11 mouse cellular contexts compared by ENCODE assay signal in the genomic region with DNA sequence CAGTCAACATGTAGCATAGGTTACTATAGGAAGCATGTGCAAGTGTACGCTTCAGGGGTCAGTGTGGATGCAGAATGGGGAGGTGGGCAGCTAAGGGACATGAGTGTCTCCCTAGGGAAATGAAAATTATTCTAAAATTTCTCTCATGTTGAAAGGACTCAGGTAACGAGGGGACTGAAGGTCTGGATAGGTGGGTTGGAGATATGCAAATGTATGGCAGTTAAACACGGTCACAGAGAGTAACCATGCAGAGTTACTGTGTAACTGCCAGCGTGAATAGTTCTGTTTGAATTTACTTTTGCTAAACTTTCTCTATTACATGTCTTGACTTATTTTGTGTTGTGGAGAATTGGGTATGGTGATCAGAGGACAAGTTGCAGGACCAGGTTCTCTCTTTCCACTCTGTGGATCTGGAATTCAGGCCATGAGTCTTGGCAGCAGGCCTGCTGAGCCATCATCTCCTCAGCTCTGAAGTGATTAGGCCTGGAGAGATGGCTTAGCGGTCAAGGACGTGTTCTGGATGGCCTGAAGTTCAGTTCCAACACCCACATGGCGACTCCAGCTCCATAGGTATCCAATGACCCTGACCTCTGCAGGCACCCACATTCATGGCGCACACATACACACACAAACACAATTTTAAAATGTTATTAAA. TPM values are rescaled to one million over a fixed set of nuclear protein-coding genes. Genes with fewer than 3 reads are reported as not detected.
DNase-seq lines count a peak whose midpoint lies in the region; ATAC-seq and TF ChIP-seq lines count a peak whose summit lies in the region.
"Had no signal": no experiment of that assay in that cellular context is flagged by ENCODE, and none has a peak within 500 bp of the region (broad histone marks: within the 10 kb centered on the region; RNA-seq: fewer than 3 reads in every experiment).

No protein-coding gene starts in this region.

- H3K9ac ChIP-seq in liver, postnatal 0 days (replicated peaks), result no peak overlapping the region
- no peak overlapping the region for H3K9ac ChIP-seq in liver, embryonic 12.5 days
- H3K9ac ChIP-seq: liver, embryonic 13.5 days had no signal

- H3K4me2 ChIP-seq in liver, postnatal 0 days (ENCODE audit: low read depth, low read length), result peak overlapping the region; percentile 18; the same call in 1 of the 2 replicates
- no peak overlapping the region for H3K4me2 ChIP-seq in liver, embryonic 12.5 days
- H3K4me2 ChIP-seq: liver, embryonic 13.5 days had no signal

- no peak for TF ChIP-seq CTCF in liver, postnatal 0 days (IDR thresholded peaks at IDR 0.05; ENCODE audit: low read depth)
- no peak for TF ChIP-seq CTCF in bone marrow, adult 2 months (IDR thresholded peaks at IDR 0.05; ENCODE audit: control insufficient read depth, insufficient read depth, low read length)
- TF ChIP-seq CTCF in lung, adult 2 months (IDR thresholded peaks at IDR 0.05; ENCODE audit: insufficient read depth, low read length), result no peak

- peak overlapping the region; percentile 37 for H3K27ac ChIP-seq in liver, postnatal 0 days (ENCODE audit: low read depth)
- no peak overlapping the region for H3K27ac ChIP-seq in liver, embryonic 12.5 days
- H3K27ac ChIP-seq in bone marrow, adult 2 months (ENCODE audit: control insufficient read depth, insufficient read depth, low read depth, low read length, poor library complexity), result peak overlapping the region; percentile 72
- H3K27ac ChIP-seq: liver, embryonic 13.5 days had no signal

- H3K27me3 ChIP-seq in liver, postnatal 0 days (ENCODE audit: insufficient read depth, low read length), result no peaks in the 10 kb centered on the region
- no peaks in the 10 kb centered on the region for H3K27me3 ChIP-seq in liver, embryonic 12.5 days (replicated peaks)
- H3K27me3 ChIP-seq: liver, embryonic 13.5 days had no signal

- WGBS in liver, postnatal 0 days (ENCODE audit: insufficient replicate concordance), result 66% methylated on average over 8 of the region's 8 CpGs
- WGBS in liver, embryonic 12.5 days (ENCODE audit: insufficient replicate concordance), result 79% methylated on average over 8 of the region's 8 CpGs
- 79% methylated on average over 8 of the region's 8 CpGs for WGBS in bone marrow, adult 2 months
- WGBS in lung, adult 2 months, result 71% methylated on average over 8 of the region's 8 CpGs

- H3K4me3 ChIP-seq in liver, postnatal 0 days (ENCODE audit: low read depth, low read length), result no peak overlapping the region
- H3K4me3 ChIP-seq in liver, embryonic 12.5 days, result no peak overlapping the region
- no peak overlapping the region for H3K4me3 ChIP-seq in bone marrow, adult 2 months (replicated peaks; ENCODE audit: control insufficient read depth, low read depth, low read length)
- H3K4me3 ChIP-seq in lung, adult 2 months (replicated peaks; ENCODE audit: extremely low read depth, low read depth, low read length), result no peak overlapping the region
- H3K4me3 ChIP-seq: liver, embryonic 13.5 days had no signal

- no peak for ATAC-seq in liver, postnatal 0 days
- ATAC-seq in liver, embryonic 12.5 days, result no peak
- no peak for ATAC-seq in inflammation-experienced regulatory T-cells, adult 6 months
- ATAC-seq: forebrain, embryonic 14.5 days; midbrain, embryonic 16.5 days had no signal

- no peak for TF ChIP-seq POLR2A in bone marrow, adult 2 months (IDR thresholded peaks at IDR 0.05; ENCODE audit: borderline replicate concordance, control insufficient read depth, low read depth, low read length)
- no peak for TF ChIP-seq POLR2A in lung, adult 2 months (IDR thresholded peaks at IDR 0.05; ENCODE audit: borderline replicate concordance, extremely low read depth, low read depth, low read length)

- H3K36me3 ChIP-seq in liver, postnatal 0 days (replicated peaks; ENCODE audit: insufficient read depth, low read length), result no peaks in the 10 kb centered on the region
- H3K36me3 ChIP-seq in liver, embryonic 12.5 days, result peaks cover 6% of the 10 kb centered on the region

- no peaks in the 10 kb centered on the region for H3K9me3 ChIP-seq in liver, postnatal 0 days (ENCODE audit: low read length)
- no peaks in the 10 kb centered on the region for H3K9me3 ChIP-seq in liver, embryonic 12.5 days (replicated peaks)
- H3K9me3 ChIP-seq: liver, embryonic 13.5 days had no signal

- DNase-seq in liver, postnatal 0 days, result no peak
- peak; percentile 47 to 70 for DNase-seq in heart, adult 9 months (ENCODE audit: low spot score in 2 of 2)
- peak; percentile 75 to 83 for DNase-seq in kidney, postnatal 25 days
- no peak for DNase-seq in lung, adult 2 months
- no peak for DNase-seq in right cerebral cortex, postnatal 4 days
- DNase-seq: liver, embryonic 13.5 days had no signal

- peaks cover 68% of the 10 kb centered on the region for H3K4me1 ChIP-seq in liver, postnatal 0 days (ENCODE audit: insufficient read depth)
- H3K4me1 ChIP-seq in liver, embryonic 12.5 days, result peaks cover 73% of the 10 kb centered on the region
- H3K4me1 ChIP-seq in bone marrow, adult 2 months (ENCODE audit: control insufficient read depth, insufficient read depth, low read length), result peaks cover 24% of the 10 kb centered on the region
- H3K4me1 ChIP-seq in lung, adult 2 months (ENCODE audit: control insufficient read depth, insufficient read depth, low read length), result peaks cover 26% of the 10 kb centered on the region

- TF ChIP-seq EP300 in liver, postnatal 0 days (IDR thresholded peaks at IDR 0.05; ENCODE audit: low read depth), result no peak

RNA-seq across cellular contexts. Expression of a gene that starts 33.1 kb away (rescaled TPM):
- 0.95 and 1.0 TPM in 2 replicates for polyA plus RNA-seq in liver, postnatal 0 days (2015; fragmentation: Nextera tagmentation; extraction: Ambion mirVana)
- 2.9 and 3.3 TPM in 2 replicates for polyA plus RNA-seq in liver, embryonic 12.5 days (2016; fragmentation: Nextera tagmentation; extraction: Ambion mirVana)
- 16.7 and 27.9 TPM in 2 replicates for polyA plus RNA-seq in bone marrow, adult 2 months (2011; ENCODE audit: insufficient read depth, insufficient read length, low replicate concordance, missing spikeins)
- polyA plus RNA-seq in inflammation-experienced regulatory T-cells, adult 6 months (2017; shearing (Covaris generic)), result 1 to 10 TPM; 2.7 to 4.4 (median 4.2) TPM
- 19.0 and 21.2 TPM in 2 replicates for polyA plus RNA-seq in lung, adult 2 months (2012; rRNA removed)

RNA-seq across cellular contexts. Expression of a gene that starts 47.0 kb away (rescaled TPM):
- polyA plus RNA-seq in liver, postnatal 0 days (2015; fragmentation: Nextera tagmentation; extraction: Ambion mirVana), result not detected in 2 replicates
- polyA plus RNA-seq in liver, embryonic 12.5 days (2016; fragmentation: Nextera tagmentation; extraction: Ambion mirVana), result not detected in 2 replicates
- polyA plus RNA-seq in bone marrow, adult 2 months (2011; ENCODE audit: insufficient read depth, insufficient read length, low replicate concordance, missing spikeins), result not detected in 2 replicates
- polyA plus RNA-seq in inflammation-experienced regulatory T-cells, adult 6 months (2017; shearing (Covaris generic)), result under 1 TPM in 1 of 3 experiments, not detected in 2; 0.07 TPM
- 0.02 and 0.04 TPM in 2 replicates for polyA plus RNA-seq in lung, adult 2 months (2012; rRNA removed)
- polyA plus RNA-seq: forebrain, embryonic 14.5 days; liver, embryonic 13.5 days had no signal

RNA-seq across cellular contexts. Expression of a gene that starts 47.3 kb away (rescaled TPM):
- polyA plus RNA-seq in liver, postnatal 0 days (2015; fragmentation: Nextera tagmentation; extraction: Ambion mirVana), result 1.9 and 2.7 TPM in 2 replicates
- polyA plus RNA-seq in liver, embryonic 12.5 days (2016; fragmentation: Nextera tagmentation; extraction: Ambion mirVana), result 6.5 and 7.8 TPM in 2 replicates
- polyA plus RNA-seq in bone marrow, adult 2 months (2011; ENCODE audit: insufficient read depth, insufficient read length, low replicate concordance, missing spikeins), result 4.9 and 7.8 TPM in 2 replicates
- under 1 TPM in 2 of 3 experiments, not detected in 1; 0.19 to 0.34 TPM for polyA plus RNA-seq in inflammation-experienced regulatory T-cells, adult 6 months (2017; shearing (Covaris generic))
- polyA plus RNA-seq in lung, adult 2 months (2012; rRNA removed), result 219 and 232 TPM in 2 replicates

Comparison
In these comparisons a context has a peak if more than half of its experiments do, and no peak if none do; other contexts are left out.
1. DNase-seq: peak in heart, adult 9 months (2 of 2) and kidney, postnatal 25 days (2 of 2); none in liver, postnatal 0 days (single experiment), lung, adult 2 months (single experiment) and right cerebral cortex, postnatal 4 days (single experiment).
2. RNA of a gene that starts 47.3 kb away (polyA plus RNA-seq): 219 to 232 TPM in lung, adult 2 months; 4.9 to 7.8 TPM in bone marrow, adult 2 months, 6.5 to 7.8 TPM in liver, embryonic 12.5 days, 1.9 to 2.7 TPM in liver, postnatal 0 days and 0.19 to 0.34 TPM in inflammation-experienced regulatory T-cells, adult 6 months; every median in the first group is over 10 times any median in the second.